Mouse (Mus musculus): ENCODE data around the gene Atxn1. TPM values are rescaled to one million over a fixed set of nuclear protein-coding genes. Genes with fewer than 3 reads are reported as not detected.

Atxn1 gene
- total and polyA plus RNA-seq, 3 experiments = 0.39 to 1.1 TPM; not detected in 1

DNA sequence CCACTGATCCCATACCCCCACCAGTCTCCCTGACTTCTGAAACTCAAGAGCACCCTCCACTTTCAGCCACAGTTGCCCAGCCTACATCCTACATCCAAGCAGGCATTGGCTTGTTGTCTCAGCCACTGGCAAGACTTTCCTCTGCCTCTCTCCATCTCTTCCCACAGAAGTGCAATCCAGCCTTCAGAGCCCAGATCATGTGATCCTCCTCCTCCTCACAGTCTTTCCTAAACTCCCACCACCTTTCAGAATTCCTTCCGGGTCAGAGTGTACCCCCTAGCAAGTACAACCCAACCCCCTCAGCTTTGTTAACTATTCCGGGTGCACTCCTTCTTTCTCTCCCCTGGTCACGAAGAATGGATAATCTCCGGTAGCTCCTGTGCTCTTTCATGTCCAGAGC lies 11.7 kb downstream of the Atxn1 start:
- H3K4me1 ChIP-seq (ENCODE audit: control insufficient read depth in 1 of 2, insufficient read depth in 2 of 2, low read length in 2 of 2) = no peaks in the 10 kb centered on the region
- no peak overlapping the region for H3K4me3 ChIP-seq (ENCODE audit: control insufficient read depth in 1 of 2, insufficient read depth in 1 of 2, low read depth in 2 of 2, low read length in 2 of 2)
- no peak for TF ChIP-seq EP300 (IDR thresholded peaks at IDR 0.05; ENCODE audit: low read depth in 1 of 2, low read length in 2 of 2)
- no peak for TF ChIP-seq POLR2A (IDR thresholded peaks at IDR 0.05; ENCODE audit: control insufficient read depth in 1 of 2, insufficient read depth in 1 of 2, low read depth in 1 of 2, low read length in 2 of 2, poor library complexity in 1 of 2)
- TF ChIP-seq RCOR1 (IDR thresholded peaks at IDR 0.05; ENCODE audit: low read depth, low read length) = no peak
- TF ChIP-seq USF2 (IDR thresholded peaks at IDR 0.05; ENCODE audit: borderline replicate concordance in 1 of 2, insufficient read depth in 1 of 2, low read depth in 1 of 2, low read length in 2 of 2) = no peak
- no peak for TF ChIP-seq USF1 (IDR thresholded peaks at IDR 0.05; ENCODE audit: low read depth, low read length)
- TF ChIP-seq NELFE (IDR thresholded peaks at IDR 0.05; ENCODE audit: low read depth, low read length) = no peak
- no peak for TF ChIP-seq POLR2AphosphoS5 (IDR thresholded peaks at IDR 0.05; ENCODE audit: borderline replicate concordance, low read depth, low read length)
- no peak for TF ChIP-seq MAZ (IDR thresholded peaks at IDR 0.05; ENCODE audit: low read depth, low read length)
- no peak for TF ChIP-seq SMC3 (IDR thresholded peaks at IDR 0.05; ENCODE audit: low read depth, low read length)
- H3K9ac ChIP-seq (ENCODE audit: control insufficient read depth, low read depth, low read length, poor library complexity, severe bottlenecking) = no peak overlapping the region
- no peak for DNase-seq (ENCODE audit: low read depth, low spot score)
- H3K27ac ChIP-seq (ENCODE audit: control insufficient read depth, low read depth, low read length) = no peak overlapping the region
- H3K27me3 ChIP-seq (ENCODE audit: control insufficient read depth in 1 of 2, insufficient read depth in 2 of 2, low read length in 2 of 2) = no peaks in the 10 kb centered on the region
- H3K79me2 ChIP-seq (ENCODE audit: control insufficient read depth, insufficient read depth, low read length, poor library complexity) = no peaks in the 10 kb centered on the region
- no peaks in the 10 kb centered on the region for H3K9me3 ChIP-seq (replicated peaks; ENCODE audit: insufficient read depth, low read length)
- H3K36me3 ChIP-seq (ENCODE audit: control insufficient read depth in 1 of 2, insufficient read depth in 2 of 2, low read length in 2 of 2) = no peaks in the 10 kb centered on the region

GRCm38 (mm10) chr13:45951071-45951645 lies 13.7 kb downstream of the Atxn1 start:
- Histone ChIP-seq H3K27me3 (ENCODE audit: control insufficient read depth in 1 of 2, insufficient read depth in 2 of 2, low read length in 2 of 2) (no peaks in the 10 kb centered on the region), H3K9me3 (replicated peaks; ENCODE audit: insufficient read depth, low read length) (no peaks in the 10 kb centered on the region), H3K4me1 (ENCODE audit: control insufficient read depth in 1 of 2, insufficient read depth in 2 of 2, low read length in 2 of 2) (no peaks in the 10 kb centered on the region), H3K36me3 (ENCODE audit: control insufficient read depth in 1 of 2, insufficient read depth in 2 of 2, low read length in 2 of 2) (no peaks in the 10 kb centered on the region), H3K4me3 (ENCODE audit: control insufficient read depth in 1 of 2, insufficient read depth in 1 of 2, low read depth in 2 of 2, low read length in 2 of 2) (no peak overlapping the region), H3K27ac (ENCODE audit: control insufficient read depth, low read depth, low read length) (no peak overlapping the region), H3K79me2 (ENCODE audit: control insufficient read depth, insufficient read depth, low read length, poor library complexity) (no peaks in the 10 kb centered on the region), H3K9ac (ENCODE audit: control insufficient read depth, low read depth, low read length, poor library complexity, severe bottlenecking) (no peak overlapping the region)
- no peak for TF ChIP-seq ZKSCAN1 (IDR thresholded peaks at IDR 0.05; ENCODE audit: low read depth, low read length)
- TF ChIP-seq RCOR1 (IDR thresholded peaks at IDR 0.05; ENCODE audit: low read depth, low read length) = no peak
- no peak for TF ChIP-seq MXI1 (IDR thresholded peaks at IDR 0.05; ENCODE audit: low read depth, low read length)
- DNase-seq (ENCODE audit: low read depth, low spot score) = no peak

GRCm38 (mm10) chr13:45950355-45950861 lies 14.4 kb downstream of the Atxn1 start:
- no peak for DNase-seq (ENCODE audit: low read depth, low spot score)
- H3K27ac ChIP-seq (ENCODE audit: control insufficient read depth, low read depth, low read length) = no peak overlapping the region
- TF ChIP-seq NRF1 (IDR thresholded peaks at IDR 0.05; ENCODE audit: insufficient read depth, low read depth, low read length, poor library complexity, severe bottlenecking) = no peak
- TF ChIP-seq POLR2AphosphoS2 (IDR thresholded peaks at IDR 0.05; ENCODE audit: low read length) = no peak
- no peak for TF ChIP-seq CHD2 (IDR thresholded peaks at IDR 0.05; ENCODE audit: low read length)
- TF ChIP-seq KAT2A (conservative IDR thresholded peaks at IDR 0.05; ENCODE audit: low read depth, low read length) = no peak
- no peak for TF ChIP-seq TCF12 (IDR thresholded peaks at IDR 0.05; ENCODE audit: low read depth, low read length)
- TF ChIP-seq CTCF (IDR thresholded peaks at IDR 0.05 in 2 of 3, conservative IDR thresholded peaks at IDR 0.05 in 1 of 3; ENCODE audit: control insufficient read depth in 1 of 3, insufficient read depth in 1 of 3, low read depth in 2 of 3, low read length in 3 of 3, poor library complexity in 1 of 3, severe bottlenecking in 1 of 3) = no peak
- TF ChIP-seq GATA1 (IDR thresholded peaks at IDR 0.05; ENCODE audit: low read depth, low read length) = no peak
- TF ChIP-seq UBTF (IDR thresholded peaks at IDR 0.05; ENCODE audit: borderline replicate concordance, insufficient read depth, low read depth, low read length) = no peak
- TF ChIP-seq POLR2AphosphoS5 (IDR thresholded peaks at IDR 0.05; ENCODE audit: borderline replicate concordance, low read depth, low read length) = no peak
- TF ChIP-seq ZC3H11A (IDR thresholded peaks at IDR 0.05; ENCODE audit: low read depth, low read length) = no peak
- no peak for TF ChIP-seq CHD1 (IDR thresholded peaks at IDR 0.05; ENCODE audit: low read depth, low read length)
- TF ChIP-seq ELF1 (IDR thresholded peaks at IDR 0.05; ENCODE audit: low read depth, low read length) = no peak
- no peak for TF ChIP-seq E2F4 (IDR thresholded peaks at IDR 0.05; ENCODE audit: borderline replicate concordance, low read depth, low read length)
- no peak for TF ChIP-seq USF1 (IDR thresholded peaks at IDR 0.05; ENCODE audit: low read depth, low read length)
- TF ChIP-seq HCFC1 (IDR thresholded peaks at IDR 0.05; ENCODE audit: low read depth, low read length) = no peak
- TF ChIP-seq EP300 (IDR thresholded peaks at IDR 0.05; ENCODE audit: low read depth in 1 of 2, low read length in 2 of 2) = no peak
- TF ChIP-seq NELFE (IDR thresholded peaks at IDR 0.05; ENCODE audit: low read depth, low read length) = no peak
- TF ChIP-seq USF2 (IDR thresholded peaks at IDR 0.05; ENCODE audit: borderline replicate concordance in 1 of 2, insufficient read depth in 1 of 2, low read depth in 1 of 2, low read length in 2 of 2) = no peak

More at GRCm38 (mm10) chr13:45950355-45950861, 14.4 kb downstream of the Atxn1 start:
- no peaks in the 10 kb centered on the region for H3K27me3 ChIP-seq (ENCODE audit: control insufficient read depth in 1 of 2, insufficient read depth in 2 of 2, low read length in 2 of 2)
- no peak overlapping the region for H3K4me3 ChIP-seq (ENCODE audit: control insufficient read depth in 1 of 2, insufficient read depth in 1 of 2, low read depth in 2 of 2, low read length in 2 of 2)
- no peaks in the 10 kb centered on the region for H3K79me2 ChIP-seq (ENCODE audit: control insufficient read depth, insufficient read depth, low read length, poor library complexity)
- no peaks in the 10 kb centered on the region for H3K9me3 ChIP-seq (replicated peaks; ENCODE audit: insufficient read depth, low read length)
- no peaks in the 10 kb centered on the region for H3K36me3 ChIP-seq (ENCODE audit: control insufficient read depth in 1 of 2, insufficient read depth in 2 of 2, low read length in 2 of 2)
- no peaks in the 10 kb centered on the region for H3K4me1 ChIP-seq (ENCODE audit: control insufficient read depth in 1 of 2, insufficient read depth in 2 of 2, low read length in 2 of 2)
- H3K9ac ChIP-seq (ENCODE audit: control insufficient read depth, low read depth, low read length, poor library complexity, severe bottlenecking) = no peak overlapping the region
